Mouse (Mus musculus) embryo, embryonic 11 days (tissue): ENCODE results near the gene Tspan6.

Experiments used
- DNase-seq: peaks from one replicate; pipeline ENCODE4 v3.0.0-alpha.2; 2015

The Tspan6 gene

GRCm38 (mm10) chrX:133898014-133898542, at the start of gene Tspan6:
TSS of gene Tspan6 (minus strand) at chrX:133898429.
- peak; percentile 90 for DNase-seq

DNA sequence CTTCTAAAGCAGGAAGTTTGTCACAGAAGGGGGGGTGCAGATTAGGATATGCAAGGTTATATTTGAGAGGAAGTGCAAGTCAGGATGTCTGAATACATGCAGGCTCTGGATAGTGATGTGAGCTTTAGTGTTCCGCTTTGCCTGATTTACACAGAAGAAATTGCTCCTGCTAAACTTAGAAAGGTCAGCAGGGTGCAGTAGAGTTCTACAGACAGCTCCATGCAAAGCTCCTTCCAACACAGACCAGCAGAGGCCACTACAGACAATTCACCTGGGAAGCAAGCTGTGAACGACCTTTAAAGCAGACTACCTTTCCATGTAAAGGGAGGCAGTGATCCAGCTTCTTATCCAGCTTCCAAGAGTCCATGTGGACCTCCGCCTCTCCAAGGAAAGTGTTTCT, 49.2 kb upstream of the Tspan6 start:
- DNase-seq = peak; percentile 57

GRCm38 (mm10) chrX:133939561-133939960, 41.3 kb upstream of the Tspan6 start:
- no peak for DNase-seq

GRCm38 (mm10) chrX:133936605-133937225, 38.5 kb upstream of the Tspan6 start:
- DNase-seq = no peak

DNA sequence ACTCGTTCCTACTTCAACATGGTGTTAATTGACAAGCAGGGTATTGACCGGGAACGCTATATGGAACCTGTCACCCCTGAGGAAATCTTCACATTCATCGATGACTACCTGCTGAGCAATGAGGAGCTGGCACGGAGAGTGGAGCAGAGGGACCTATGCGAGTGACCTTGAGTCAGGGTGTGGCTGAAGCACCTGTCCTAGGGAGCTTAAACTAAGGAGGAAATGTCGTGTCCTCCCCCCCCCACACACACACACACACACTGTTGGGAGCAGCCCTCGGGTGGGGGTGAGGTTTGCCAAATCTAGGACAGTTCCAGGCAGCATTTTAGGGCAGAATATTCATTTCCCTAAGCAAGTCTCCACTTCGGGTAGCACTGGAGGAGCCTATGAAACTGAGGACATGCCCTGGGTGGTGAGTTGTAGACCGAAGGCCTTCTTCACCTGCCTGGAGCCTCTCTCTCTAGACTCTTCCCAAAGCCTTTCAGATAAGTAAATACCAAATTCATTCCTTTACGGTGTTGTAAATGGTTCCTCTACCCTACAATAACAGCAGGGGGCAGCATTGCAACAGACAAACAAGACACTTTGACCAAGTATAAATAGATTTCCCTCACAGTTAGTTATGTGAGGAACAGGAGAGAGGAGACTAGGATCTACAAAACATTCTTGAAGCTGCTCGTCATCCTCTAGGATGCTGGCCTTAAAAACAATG, 33.2 kb upstream of the Tspan6 start:
- peak; percentile 22 for DNase-seq

GRCm38 (mm10) chrX:133926760-133927159, 28.5 kb upstream of the Tspan6 start:
- no peak for DNase-seq

DNA sequence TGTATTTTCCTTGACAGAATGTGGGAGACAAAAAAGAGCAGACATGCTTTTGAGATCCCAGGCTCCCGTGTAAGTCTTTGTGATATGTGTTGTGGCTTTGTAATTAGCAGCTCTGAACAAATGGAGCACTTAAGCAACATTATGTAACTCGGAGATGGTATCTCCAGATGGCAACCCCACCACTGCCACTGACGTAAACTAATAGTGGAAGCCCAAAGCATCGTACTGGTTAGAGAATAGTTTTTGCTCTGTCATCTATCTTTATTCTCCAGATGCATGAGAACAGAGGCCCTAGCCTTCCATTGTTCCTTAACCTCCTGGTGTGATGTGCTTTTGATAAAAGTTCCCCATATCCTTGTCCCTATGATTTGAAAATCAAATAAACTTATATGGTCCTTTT, 23.0 kb upstream of the Tspan6 start:
- DNase-seq = no peak

DNA sequence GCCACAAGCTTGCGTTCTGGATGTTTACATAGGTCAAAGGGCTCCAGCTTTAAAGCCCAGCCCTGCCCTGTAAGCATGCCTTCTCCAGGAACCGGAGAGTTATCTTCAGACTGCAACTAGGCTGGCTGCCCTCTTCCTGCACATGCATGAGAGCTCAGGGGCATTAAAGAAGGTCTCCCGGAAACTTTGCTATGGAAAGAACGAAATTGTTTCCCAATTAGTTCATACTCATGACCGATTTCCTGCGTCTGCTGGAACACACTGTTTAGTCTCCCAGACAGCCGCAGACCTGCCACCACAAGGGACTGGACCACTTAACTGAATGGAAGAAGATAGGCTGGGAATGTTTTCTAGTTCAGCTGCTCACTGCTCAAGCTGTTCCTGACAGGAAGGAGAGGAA, 16.0 kb upstream of the Tspan6 start:
- DNase-seq = peak; percentile 10

- DNase-seq = no peak
These were observed 14.8 kb upstream of the Tspan6 start for GRCm38 (mm10) chrX:133913006-133913405.

DNA sequence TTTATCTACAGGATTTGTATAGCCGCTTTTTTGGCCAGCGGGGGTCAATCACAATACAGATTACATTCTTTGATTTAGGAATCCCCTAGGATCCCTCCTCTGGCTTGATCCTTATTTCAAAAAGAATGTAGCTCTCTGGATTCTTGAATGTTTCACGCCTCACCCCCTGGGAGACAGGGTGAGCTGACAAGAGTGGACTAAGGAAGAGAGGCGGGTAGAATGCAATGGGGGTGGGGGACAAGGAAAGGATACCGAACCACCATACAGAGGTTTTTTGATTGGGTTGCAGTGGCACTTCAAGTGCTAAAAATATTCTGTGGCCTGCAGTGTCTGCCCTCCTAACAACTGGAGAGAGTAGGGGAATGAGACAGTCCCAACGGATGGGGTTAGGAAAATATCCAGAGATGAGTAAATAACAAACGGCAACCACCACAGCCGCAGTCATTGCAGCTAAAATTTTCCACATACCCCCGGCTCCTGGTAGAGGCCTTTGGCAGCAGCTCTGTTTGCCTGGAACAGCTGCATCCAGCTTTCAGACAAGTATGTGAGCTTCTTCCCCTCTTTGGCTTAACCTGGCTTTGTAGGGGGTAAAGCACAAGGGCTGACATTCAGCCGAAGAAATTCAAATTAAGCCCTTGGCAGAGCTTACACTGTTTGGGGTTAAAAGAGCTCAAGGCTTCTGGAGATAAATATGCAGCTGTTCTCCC, 13.3 kb upstream of the Tspan6 start:
- DNase-seq = no peak

GRCm38 (mm10) chrX:133908261-133908660, 10.0 kb upstream of the Tspan6 start, which contains the start of gene Srpx2:
TSS of gene Srpx2 (plus strand) at chrX:133908426.
- DNase-seq = peak; percentile 5

DNA sequence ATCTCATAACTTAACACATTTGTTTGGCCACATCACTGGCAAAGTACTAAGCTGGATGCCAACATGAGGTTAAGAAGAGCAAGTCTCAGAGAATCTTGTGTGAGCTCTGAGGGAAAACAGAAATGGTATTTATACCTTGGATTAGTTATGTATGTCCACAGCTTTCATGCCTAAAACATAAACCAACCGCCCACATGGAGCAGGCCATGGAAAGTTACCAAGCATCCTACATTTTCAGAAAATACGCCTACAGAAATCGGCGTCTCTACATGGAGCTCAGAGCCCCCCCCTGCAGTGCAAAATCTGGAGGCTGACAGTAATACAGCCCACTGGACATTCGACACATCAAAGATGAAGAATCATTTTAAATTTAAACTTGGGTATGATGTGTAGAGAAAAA, 10.1 kb downstream of the Tspan6 start:
- no peak for DNase-seq

DNA sequence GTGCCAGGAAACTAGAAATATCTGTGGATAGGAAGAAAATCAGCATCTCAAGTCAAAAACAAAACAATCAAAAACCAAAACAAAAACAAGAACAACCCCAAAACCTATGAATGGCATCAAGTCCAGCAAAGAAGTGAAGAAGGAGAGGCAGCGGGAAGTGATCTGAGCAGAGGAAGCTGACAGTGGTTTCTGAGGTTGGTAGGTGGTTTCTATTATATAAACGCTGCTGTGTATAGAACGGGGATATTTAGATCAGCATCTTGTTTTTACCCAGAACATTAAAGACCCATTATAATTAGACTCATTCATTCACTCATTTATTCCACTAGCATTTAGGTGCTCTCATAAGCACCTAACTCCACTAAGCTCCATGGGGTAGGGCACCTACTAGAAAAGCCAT, 10.9 kb downstream of the Tspan6 start:
- DNase-seq = no peak

DNA sequence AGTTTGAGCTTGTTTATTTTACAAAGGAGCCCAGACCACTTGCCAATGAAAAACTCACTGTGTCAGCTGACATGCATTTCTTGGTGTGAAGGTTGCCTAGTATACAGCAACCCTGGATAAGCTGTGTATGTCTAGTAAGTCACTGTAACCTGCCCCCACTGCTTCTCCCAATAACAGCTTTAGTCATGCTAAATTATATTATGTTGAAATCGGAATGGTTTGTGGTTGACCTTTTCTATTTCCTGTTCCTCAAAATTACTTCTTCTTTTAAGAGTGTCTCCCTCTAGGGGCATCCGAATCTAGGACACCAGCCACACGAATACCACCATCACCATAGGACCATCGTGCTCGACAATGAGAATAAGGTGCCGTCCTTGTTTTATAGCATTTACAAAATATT, 28.5 kb downstream of the Tspan6 start:
- DNase-seq = no peak

DNA sequence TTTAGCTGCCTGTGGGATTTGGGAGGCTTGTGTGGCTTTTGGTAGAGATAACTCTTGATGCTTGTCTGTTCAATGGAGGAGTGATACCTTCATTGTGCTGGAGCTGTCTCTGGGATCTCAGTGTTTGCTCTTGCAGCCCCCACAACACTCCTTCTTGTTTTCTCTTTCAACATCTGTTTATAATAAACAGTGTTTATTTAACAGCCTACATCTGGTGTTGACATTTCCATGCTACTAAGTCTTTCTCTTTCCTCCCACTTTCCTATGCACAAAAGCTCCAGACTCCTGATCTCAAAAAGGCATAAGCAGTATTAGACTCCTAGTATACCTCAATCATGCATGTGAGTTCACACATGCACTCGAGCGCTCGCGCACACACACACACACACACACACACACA, 44.6 kb downstream of the Tspan6 start:
- no peak for DNase-seq

DNA sequence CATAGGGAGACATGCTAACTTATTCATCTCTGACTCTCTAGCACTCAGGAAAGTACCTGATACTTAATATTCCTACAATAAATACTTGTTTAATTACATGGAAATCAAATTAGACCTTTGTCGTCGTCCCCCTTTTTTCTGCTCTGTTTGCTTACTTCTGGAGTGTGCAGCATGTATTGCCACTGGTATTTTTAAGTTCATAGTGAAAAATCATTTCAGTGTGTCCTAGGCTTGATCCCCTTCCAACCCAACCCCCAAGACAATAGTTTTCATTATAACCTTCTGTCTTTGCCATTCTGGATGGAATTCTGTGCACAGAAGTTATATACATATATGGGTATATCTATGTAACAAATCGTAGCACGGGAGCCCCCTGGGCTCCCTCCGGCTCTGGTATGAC, 47.5 kb downstream of the Tspan6 start, which contains the start of gene Tnmd:
Gene Tnmd (plus strand): TSS at position 301 of the 400 bp plus-strand sequence.
- DNase-seq = no peak
